Mouse (Mus musculus) bone marrow macrophage, adult 2 months (primary cell): ENCODE measurements around the gene Wdr92.

Experiments
- CTCF ChIP-seq: IDR thresholded peaks from 2 replicates; pipeline ENCODE4 v1.5.1; 2012; ENCODE audit warnings: low read depth, mild to moderate bottlenecking, low read length, moderate library complexity
- POLR2A ChIP-seq: IDR thresholded peaks from 2 replicates; pipeline ENCODE4 v1.6.1; 2012; ENCODE audit warnings: mild to moderate bottlenecking, low read depth, low read length, borderline replicate concordance

- TF ChIP-seq POLR2A (no peak), CTCF (no peak)
Measured at GRCm38 (mm10) chr11:17187649-17188048, 5.7 kb downstream of the Wdr92 start.
